Mouse (Mus musculus): Measurements from ENCODE around the gene Cers6.

Gene Cers6

GRCm38 (mm10) chr2:69054279-69054678, 193.0 kb downstream of the Cers6 start:
- no peak for DNase-seq (ENCODE audit: low read depth in 2 of 2, low spot score in 2 of 2)

- DNase-seq (ENCODE audit: low read depth in 2 of 2, low spot score in 2 of 2), result no peak
These were observed 193.9 kb downstream of the Cers6 start for GRCm38 (mm10) chr2:69055174-69055573.

- DNase-seq (ENCODE audit: low read depth in 2 of 2, low spot score in 2 of 2), result no peak
These were observed 200.1 kb downstream of the Cers6 start for GRCm38 (mm10) chr2:69061313-69061712.

- no peak for DNase-seq (ENCODE audit: low read depth in 2 of 2, low spot score in 2 of 2)
These were observed 200.9 kb downstream of the Cers6 start for GRCm38 (mm10) chr2:69061910-69062689.

GRCm38 (mm10) chr2:69064759-69065158, 203.5 kb downstream of the Cers6 start:
- no peak for DNase-seq (ENCODE audit: low read depth in 2 of 2, low spot score in 2 of 2)

- DNase-seq (ENCODE audit: low read depth in 2 of 2, low spot score in 2 of 2), result no peak
These were observed 210.4 kb downstream of the Cers6 start for GRCm38 (mm10) chr2:69071440-69072235.

- DNase-seq (ENCODE audit: low read depth in 2 of 2, low spot score in 2 of 2), result no peak
These were observed 215.9 kb downstream of the Cers6 start for GRCm38 (mm10) chr2:69077189-69077588.

- no peak for DNase-seq (ENCODE audit: low read depth in 2 of 2, low spot score in 2 of 2)
These were observed 219.5 kb downstream of the Cers6 start for GRCm38 (mm10) chr2:69080760-69081159.

- DNase-seq (ENCODE audit: low read depth in 2 of 2, low spot score in 2 of 2), result no peak
These were observed 221.4 kb downstream of the Cers6 start for GRCm38 (mm10) chr2:69082499-69083197.

- DNase-seq (ENCODE audit: low read depth in 2 of 2, low spot score in 2 of 2), result no peak
These were observed 221.9 kb downstream of the Cers6 start for GRCm38 (mm10) chr2:69083198-69083509.

- no peak for DNase-seq (ENCODE audit: low read depth in 2 of 2, low spot score in 2 of 2)
These were observed 223.2 kb downstream of the Cers6 start for GRCm38 (mm10) chr2:69084416-69084815.

GRCm38 (mm10) chr2:69086505-69087260, 225.4 kb downstream of the Cers6 start:
- no peak for DNase-seq (ENCODE audit: low read depth in 2 of 2, low spot score in 2 of 2)

GRCm38 (mm10) chr2:69095836-69096235, 234.6 kb downstream of the Cers6 start:
- no peak for DNase-seq (ENCODE audit: low read depth in 2 of 2, low spot score in 2 of 2)

GRCm38 (mm10) chr2:69096821-69097220, 235.6 kb downstream of the Cers6 start:
- no peak for DNase-seq (ENCODE audit: low read depth in 2 of 2, low spot score in 2 of 2)

- no peak for DNase-seq (ENCODE audit: low read depth in 2 of 2, low spot score in 2 of 2)
These were observed 236.3 kb downstream of the Cers6 start for GRCm38 (mm10) chr2:69097526-69097925.

GRCm38 (mm10) chr2:69098701-69099100, 237.5 kb downstream of the Cers6 start:
- no peak for DNase-seq (ENCODE audit: low read depth in 2 of 2, low spot score in 2 of 2)

GRCm38 (mm10) chr2:69099147-69099546, 237.9 kb downstream of the Cers6 start:
- no peak for DNase-seq (ENCODE audit: low read depth in 2 of 2, low spot score in 2 of 2)

GRCm38 (mm10) chr2:69100706-69101105, 239.5 kb downstream of the Cers6 start:
- no peak for DNase-seq (ENCODE audit: low read depth in 2 of 2, low spot score in 2 of 2)

- DNase-seq (ENCODE audit: low read depth in 2 of 2, low spot score in 2 of 2), result no peak
These were observed 242.3 kb downstream of the Cers6 start for GRCm38 (mm10) chr2:69103526-69103925.

GRCm38 (mm10) chr2:69104511-69105145, 243.4 kb downstream of the Cers6 start:
- no peak for DNase-seq (ENCODE audit: low read depth in 2 of 2, low spot score in 2 of 2)

GRCm38 (mm10) chr2:69109246-69109645, 248.0 kb downstream of the Cers6 start:
- DNase-seq (ENCODE audit: low read depth in 2 of 2, low spot score in 2 of 2), result no peak

All from CD8-positive naive resting alpha-beta T cell, adult 2 months (primary cell).